Mouse (Mus musculus): ENCODE data around the gene Sptbn1. TPM values are rescaled to one million over a fixed set of nuclear protein-coding genes. Genes with fewer than 3 reads are reported as not detected.

Sptbn1 gene
- polyA plus RNA-seq, 1 experiment from 2014 or later, result 134 TPM

DNA sequence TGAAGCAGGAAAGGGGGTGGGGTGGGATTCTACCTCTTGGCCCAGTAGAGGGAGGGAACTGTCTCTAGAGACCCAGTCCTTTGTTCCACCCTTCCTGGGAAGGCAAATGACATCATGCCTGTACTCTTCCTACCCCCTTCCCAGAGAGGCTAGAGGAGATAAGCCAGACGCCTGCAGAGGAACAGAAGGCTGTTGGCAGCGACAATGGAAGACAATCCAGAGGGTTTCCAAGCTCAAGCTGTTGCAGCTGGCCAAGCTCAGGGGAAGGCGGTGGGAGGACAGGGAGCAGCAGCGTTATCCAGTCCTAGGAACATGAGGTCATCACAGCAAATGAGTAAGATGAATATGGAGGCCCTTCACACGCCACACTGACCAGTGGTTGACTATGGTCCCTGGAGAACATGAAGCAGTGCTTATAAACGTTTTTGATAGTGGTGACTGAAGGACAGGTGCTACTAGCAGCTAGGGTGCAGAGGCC lies 106.8 kb downstream of the Sptbn1 start:
- H3K4me1 ChIP-seq, result peaks cover 6% of the 10 kb centered on the region; the same call in 1 of the 2 replicates
- WGBS, result 26% methylated on average over 6 of the region's 6 CpGs
- H3K9me3 ChIP-seq, result no peaks in the 10 kb centered on the region
- no peak overlapping the region for H3K27ac ChIP-seq (replicated peaks)
- H3K36me3 ChIP-seq, result 0 out of 2 replicates have a peak, but pooled peaks cover 3% of the 10 kb centered on the region
- peak; percentile 62 for ATAC-seq (replicated peaks)
- H3K4me3 ChIP-seq, result no peak overlapping the region
- H3K4me2 ChIP-seq (replicated peaks), result no peak overlapping the region
- H3K9ac ChIP-seq (replicated peaks), result no peak overlapping the region
- no peaks in the 10 kb centered on the region for H3K27me3 ChIP-seq

DNA sequence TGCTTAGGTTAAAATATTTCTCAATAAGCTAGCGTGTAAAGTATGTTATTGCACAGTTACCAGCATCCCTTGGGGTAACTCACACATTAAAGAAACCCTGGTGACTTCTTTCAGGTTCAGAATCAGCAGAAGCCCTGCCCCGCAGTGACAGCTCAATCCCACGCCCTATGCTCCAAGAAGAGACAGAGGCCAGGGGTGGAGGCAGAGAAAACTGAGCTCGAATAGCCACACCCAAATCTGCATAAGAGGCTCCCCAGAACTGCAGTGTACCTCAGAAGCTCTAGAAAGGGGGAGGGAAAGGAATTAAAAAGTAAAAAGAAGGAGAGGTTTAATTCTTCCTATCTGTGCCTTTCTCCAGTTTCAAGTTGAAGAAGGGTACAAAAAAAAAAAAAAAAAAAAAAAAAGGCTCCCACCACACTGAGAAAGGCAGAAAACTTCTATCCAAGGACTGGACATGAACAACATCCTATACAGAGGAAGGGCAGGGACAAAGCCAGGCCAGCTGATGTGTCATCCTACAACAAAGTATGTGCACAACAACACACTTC lies 107.3 kb downstream of the Sptbn1 start:
- no peak overlapping the region for H3K9ac ChIP-seq (replicated peaks)
- WGBS, result 71% methylated on average over 4 of the region's 4 CpGs
- H3K4me3 ChIP-seq, result no peak overlapping the region
- no peak overlapping the region for H3K4me2 ChIP-seq (replicated peaks)
- H3K36me3 ChIP-seq, result 0 out of 2 replicates have a peak, but pooled peaks cover 5% of the 10 kb centered on the region
- H3K9me3 ChIP-seq, result no peaks in the 10 kb centered on the region
- no peak overlapping the region for H3K27ac ChIP-seq (replicated peaks)
- ATAC-seq (replicated peaks), result no peak; the same call in 1 of the 2 replicates
- H3K27me3 ChIP-seq, result no peaks in the 10 kb centered on the region
- H3K4me1 ChIP-seq, result peaks cover 6% of the 10 kb centered on the region; the same call in 1 of the 2 replicates

DNA sequence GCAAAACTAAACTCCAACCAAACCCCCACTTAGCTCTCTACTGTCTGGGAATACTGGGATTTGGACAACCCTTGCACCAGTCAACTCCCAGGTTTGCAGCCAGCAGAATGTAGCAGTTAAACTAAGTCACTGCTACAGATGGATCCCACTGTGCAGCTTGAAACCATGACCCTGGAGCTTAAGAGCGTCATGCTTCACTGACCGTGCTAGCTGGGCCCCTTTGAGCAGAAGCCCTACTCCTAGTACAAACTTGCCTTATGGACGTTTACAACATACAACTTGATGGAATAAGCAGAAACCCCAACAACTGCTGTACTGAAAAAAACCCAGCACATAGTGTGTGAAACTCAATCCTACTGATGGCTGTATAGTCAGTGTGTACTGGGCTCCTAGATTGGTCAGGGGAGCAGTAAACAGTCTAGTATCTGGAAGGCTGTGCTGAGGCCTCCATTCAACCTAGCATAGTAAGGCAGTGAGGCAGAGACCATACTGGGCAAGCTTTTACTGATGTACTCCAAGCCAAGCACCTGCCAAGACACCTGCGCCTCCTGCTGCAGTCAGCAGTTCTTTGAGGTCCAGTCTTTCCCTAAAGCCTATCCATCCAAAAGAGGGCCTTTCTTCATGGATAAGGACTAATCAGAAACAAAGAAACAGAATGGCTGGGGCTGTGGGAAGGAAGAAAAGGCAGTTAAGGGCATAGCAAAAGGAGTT lies 108.3 kb downstream of the Sptbn1 start:
- no peak for ATAC-seq (replicated peaks)
- H3K4me3 ChIP-seq, result no peak overlapping the region
- H3K4me2 ChIP-seq (replicated peaks), result no peak overlapping the region
- 0 out of 2 replicates have a peak, but pooled peaks cover 5% of the 10 kb centered on the region for H3K36me3 ChIP-seq
- H3K9ac ChIP-seq (replicated peaks), result no peak overlapping the region
- H3K4me1 ChIP-seq, result peaks cover 6% of the 10 kb centered on the region; the same call in 1 of the 2 replicates
- no peak overlapping the region for H3K27ac ChIP-seq (replicated peaks)
- WGBS, result 79% methylated on average over 4 of the region's 4 CpGs
- no peaks in the 10 kb centered on the region for H3K9me3 ChIP-seq
- H3K27me3 ChIP-seq, result no peaks in the 10 kb centered on the region

DNA sequence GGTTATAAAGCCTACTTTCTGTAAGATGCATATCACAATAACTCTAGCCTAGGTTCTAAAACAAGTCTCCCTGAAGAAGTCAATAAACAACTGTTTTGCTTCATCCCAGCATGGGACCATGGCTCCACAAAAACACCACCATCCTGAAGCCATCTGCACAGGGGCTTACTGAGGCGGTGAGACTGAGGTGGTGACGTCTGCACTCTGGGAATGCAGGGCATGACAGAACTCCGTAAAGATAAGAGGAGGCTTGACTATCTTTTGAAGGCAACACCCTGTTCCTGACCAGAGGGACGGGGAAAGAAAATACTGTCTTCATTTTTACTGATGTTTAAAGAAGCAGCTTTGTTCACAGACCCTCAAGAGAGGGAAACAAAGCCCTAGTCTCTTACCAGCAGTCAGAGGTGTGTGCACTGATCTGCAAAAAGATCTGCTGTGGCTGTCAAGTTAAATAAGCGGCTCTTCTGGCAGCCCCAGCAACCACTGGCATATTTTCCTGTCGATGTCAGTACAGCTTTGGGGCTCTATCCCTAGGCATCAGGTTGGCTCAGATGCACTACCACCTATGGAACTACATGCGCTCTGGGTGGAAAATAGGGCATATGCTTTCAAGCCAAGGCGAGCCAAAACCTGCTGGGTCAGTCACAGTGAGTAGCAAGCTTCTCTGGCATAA lies 109.8 kb downstream of the Sptbn1 start:
- Histone ChIP-seq H3K4me1 (peaks cover 6% of the 10 kb centered on the region; the same call in 1 of the 2 replicates), H3K36me3 (peaks cover 10% of the 10 kb centered on the region; the same call in 1 of the 2 replicates), H3K27ac (replicated peaks) (no peak overlapping the region), H3K4me3 (no peak overlapping the region), H3K27me3 (no peaks in the 10 kb centered on the region), H3K4me2 (replicated peaks) (no peak overlapping the region), H3K9me3 (no peaks in the 10 kb centered on the region), H3K9ac (replicated peaks) (no peak overlapping the region)
- ATAC-seq (replicated peaks), result no peak
- 65% methylated on average over 8 of the region's 8 CpGs for WGBS

DNA sequence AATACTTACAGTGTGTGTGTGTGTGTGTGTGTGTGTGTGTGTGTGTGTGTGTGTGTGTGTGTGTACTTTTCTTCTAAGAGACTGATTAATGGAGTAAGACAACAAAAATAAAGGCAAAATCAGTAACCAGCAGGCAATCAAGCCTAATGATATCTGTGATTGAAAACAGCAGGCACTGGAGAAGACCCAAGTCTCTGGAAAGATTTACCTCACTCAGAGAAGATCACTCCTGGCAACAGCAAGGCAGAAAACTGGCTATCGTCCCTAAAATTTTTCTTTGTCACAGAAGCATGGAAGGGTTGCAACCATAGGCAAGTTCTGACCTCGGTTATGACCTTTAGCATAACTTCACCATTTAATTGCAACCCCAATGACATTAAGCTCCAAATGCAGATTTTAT lies 112.1 kb downstream of the Sptbn1 start:
- Histone ChIP-seq H3K9me3 (no peaks in the 10 kb centered on the region), H3K9ac (replicated peaks) (no peak overlapping the region), H3K27me3 (no peaks in the 10 kb centered on the region), H3K27ac (replicated peaks) (no peak overlapping the region), H3K4me2 (replicated peaks) (no peak overlapping the region), H3K4me1 (no peaks in the 10 kb centered on the region; the same call in 1 of the 2 replicates), H3K4me3 (no peak overlapping the region), H3K36me3 (peaks cover 22% of the 10 kb centered on the region)
- WGBS, result 91% methylated on average over 2 of the region's 2 CpGs
- ATAC-seq (replicated peaks), result no peak

DNA sequence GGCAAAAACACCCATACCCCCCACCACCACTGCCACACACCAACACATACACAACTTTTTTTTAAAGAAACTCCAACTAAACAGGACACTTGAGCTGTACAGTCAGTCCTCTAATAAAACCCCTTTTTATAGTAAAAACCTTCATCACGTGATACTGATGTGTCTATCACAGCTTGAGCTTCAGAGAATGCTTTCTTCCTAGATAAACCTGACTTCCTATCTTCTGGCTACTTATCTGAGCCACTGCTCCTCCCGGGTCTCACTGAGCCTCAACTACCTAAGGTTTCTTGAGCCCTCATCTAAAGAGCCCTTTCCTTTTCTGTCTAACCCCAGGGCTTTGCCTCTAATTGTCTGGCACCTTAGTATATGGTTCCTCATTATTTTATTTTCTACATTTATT lies 113.0 kb downstream of the Sptbn1 start:
- no peak for ATAC-seq (replicated peaks)
- no peaks in the 10 kb centered on the region; the same call in 1 of the 2 replicates for H3K4me1 ChIP-seq
- H3K27ac ChIP-seq (replicated peaks), result no peak overlapping the region
- peaks cover 30% of the 10 kb centered on the region for H3K36me3 ChIP-seq
- H3K4me3 ChIP-seq, result no peak overlapping the region
- 95% methylated on average over 2 of the region's 2 CpGs for WGBS
- H3K4me2 ChIP-seq (replicated peaks), result no peak overlapping the region
- no peaks in the 10 kb centered on the region for H3K27me3 ChIP-seq
- no peaks in the 10 kb centered on the region for H3K9me3 ChIP-seq
- no peak overlapping the region for H3K9ac ChIP-seq (replicated peaks)

DNA sequence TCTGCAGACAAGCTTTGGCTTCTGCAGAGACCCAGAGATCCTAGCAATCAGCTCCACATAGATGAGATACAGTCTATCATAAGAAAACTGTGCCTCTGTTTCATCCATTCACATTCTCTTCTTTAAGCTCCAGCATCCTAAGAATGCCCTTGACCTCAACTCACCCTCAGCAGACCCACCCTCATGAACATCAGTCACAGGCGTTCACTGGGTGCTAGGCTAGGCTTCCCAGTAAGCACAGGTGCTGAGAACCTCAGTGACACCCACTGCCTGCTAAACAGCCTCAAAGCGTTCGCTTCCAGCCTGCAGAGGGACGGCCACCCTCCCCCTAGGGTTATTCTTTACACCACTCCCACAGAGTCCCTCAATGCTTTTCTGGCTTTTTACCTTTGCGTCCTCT lies 119.1 kb downstream of the Sptbn1 start:
- WGBS, result 87% methylated on average over 5 of the region's 5 CpGs

DNA sequence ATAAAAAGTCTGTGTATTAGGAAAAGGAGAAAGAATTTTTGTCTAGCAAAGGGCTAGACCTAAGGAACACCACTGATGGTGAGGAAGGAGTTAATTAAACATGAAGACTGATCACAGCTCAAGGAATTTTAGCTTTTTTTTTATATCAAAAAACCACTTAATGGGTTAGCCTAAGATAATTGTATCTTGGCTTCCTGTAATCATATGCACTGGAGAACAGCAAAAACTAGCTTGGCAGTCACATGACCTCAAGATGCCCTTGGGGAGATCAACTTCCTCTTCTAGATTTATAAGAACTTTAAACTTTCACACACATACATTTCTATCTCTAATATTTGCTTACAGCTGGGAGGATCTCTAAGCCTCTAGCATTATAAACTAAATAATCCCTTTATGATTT lies 119.6 kb downstream of the Sptbn1 start:
- Histone ChIP-seq H3K4me1 (no peaks in the 10 kb centered on the region), H3K9me3 (no peaks in the 10 kb centered on the region), H3K9ac (replicated peaks) (no peak overlapping the region), H3K4me3 (no peak overlapping the region), H3K27ac (replicated peaks) (no peak overlapping the region), H3K36me3 (peaks cover 59% of the 10 kb centered on the region), H3K27me3 (no peaks in the 10 kb centered on the region), H3K4me2 (replicated peaks) (no peak overlapping the region)
- ATAC-seq (replicated peaks), result no peak

More for the DNA sequence above, 119.1 kb downstream of the Sptbn1 start:
- Histone ChIP-seq H3K9ac (replicated peaks) (no peak overlapping the region), H3K27ac (replicated peaks) (no peak overlapping the region), H3K27me3 (no peaks in the 10 kb centered on the region), H3K9me3 (no peaks in the 10 kb centered on the region), H3K4me3 (no peak overlapping the region), H3K4me2 (replicated peaks) (no peak overlapping the region), H3K36me3 (peaks cover 57% of the 10 kb centered on the region), H3K4me1 (no peaks in the 10 kb centered on the region)
- ATAC-seq (replicated peaks), result no peak

DNA sequence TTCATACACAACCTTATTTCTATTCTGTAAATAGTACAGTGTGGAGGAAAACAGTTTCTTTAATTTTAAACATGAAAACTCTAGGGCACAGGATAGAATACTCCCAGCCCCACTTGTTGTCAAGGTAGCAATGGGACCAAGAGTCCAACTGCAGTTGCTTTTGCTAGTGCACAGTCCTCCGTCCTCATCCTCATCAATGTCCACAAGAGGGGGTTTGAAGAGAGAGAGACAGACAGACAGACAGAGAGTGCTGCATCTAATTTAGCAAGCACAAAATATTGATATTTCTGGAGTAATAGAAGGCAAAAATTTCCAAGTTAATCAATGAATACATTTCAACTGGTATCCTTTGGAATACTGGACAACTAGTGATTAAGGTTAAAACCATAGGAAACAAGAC lies 120.1 kb downstream of the Sptbn1 start:
- H3K36me3 ChIP-seq, result peaks cover 59% of the 10 kb centered on the region
- WGBS, result 85% methylated on average over 1 of the region's 1 CpGs

DNA sequence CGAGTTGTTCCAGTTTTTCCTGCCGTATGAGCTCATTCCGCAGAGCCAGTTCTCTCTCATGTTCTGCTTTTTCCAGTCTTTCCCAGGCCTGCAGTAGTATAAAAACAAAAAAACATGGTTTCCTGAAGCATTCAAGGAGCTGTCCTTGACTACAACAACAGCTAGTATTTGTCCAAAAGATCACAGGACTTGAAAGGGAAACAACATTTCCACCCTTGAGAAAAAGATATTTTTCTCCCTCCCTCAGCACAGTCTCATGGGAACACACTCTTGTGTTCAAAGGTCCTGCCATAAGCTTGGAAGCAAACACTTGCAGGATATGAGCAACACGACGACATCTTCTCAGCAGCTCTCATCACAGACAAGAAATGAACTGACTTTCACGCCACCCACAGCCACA lies 124.9 kb downstream of the Sptbn1 start:
- Histone ChIP-seq H3K4me1 (no peaks in the 10 kb centered on the region), H3K9me3 (no peaks in the 10 kb centered on the region), H3K4me2 (replicated peaks) (no peak overlapping the region), H3K27me3 (no peaks in the 10 kb centered on the region), H3K27ac (replicated peaks) (no peak overlapping the region), H3K36me3 (peaks cover 73% of the 10 kb centered on the region), H3K4me3 (no peak overlapping the region), H3K9ac (replicated peaks) (no peak overlapping the region)
- 91% methylated on average over 6 of the region's 6 CpGs for WGBS
- no peak for ATAC-seq (replicated peaks)

More for the DNA sequence above, 120.1 kb downstream of the Sptbn1 start:
- ATAC-seq (replicated peaks), result no peak
- Histone ChIP-seq H3K27ac (replicated peaks) (no peak overlapping the region), H3K9ac (replicated peaks) (no peak overlapping the region), H3K4me2 (replicated peaks) (no peak overlapping the region), H3K9me3 (no peaks in the 10 kb centered on the region), H3K4me3 (no peak overlapping the region), H3K4me1 (no peaks in the 10 kb centered on the region), H3K27me3 (no peaks in the 10 kb centered on the region)

DNA sequence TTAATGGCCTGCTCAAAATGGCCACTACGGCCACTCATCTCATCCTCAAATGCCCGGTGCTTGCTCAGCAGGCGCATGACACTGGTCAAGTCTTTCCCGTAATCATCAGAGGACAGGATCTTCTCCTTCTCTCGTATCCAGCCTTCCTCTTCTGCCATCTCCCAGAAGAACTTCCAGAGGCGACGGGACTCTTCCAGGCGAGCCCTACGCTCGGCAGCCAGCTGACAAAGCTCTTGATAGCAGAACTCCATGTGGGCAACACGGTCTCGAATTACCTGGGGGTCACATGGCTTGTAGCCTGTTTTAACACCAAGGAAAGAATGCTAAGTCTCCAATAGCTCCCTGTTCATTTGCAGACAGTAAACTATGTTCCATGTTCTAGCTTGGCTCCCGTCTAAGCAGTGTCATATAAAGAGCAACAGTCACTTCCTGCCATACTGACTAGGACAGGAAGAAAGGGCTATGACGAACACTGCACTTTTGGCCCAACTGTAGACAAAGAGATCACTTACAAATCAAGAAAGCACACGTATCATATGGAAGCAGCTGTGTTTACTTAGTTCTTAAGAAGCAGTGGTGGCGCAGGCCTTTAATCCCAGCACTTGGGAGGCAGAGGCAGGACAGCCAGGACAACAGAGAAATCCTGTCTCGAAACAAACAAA lies 128.7 kb downstream of the Sptbn1 start:
- Histone ChIP-seq H3K4me3 (no peak overlapping the region), H3K4me2 (replicated peaks) (no peak overlapping the region), H3K27ac (replicated peaks) (no peak overlapping the region), H3K4me1 (no peaks in the 10 kb centered on the region), H3K9me3 (no peaks in the 10 kb centered on the region), H3K27me3 (no peaks in the 10 kb centered on the region), H3K36me3 (peaks cover 86% of the 10 kb centered on the region), H3K9ac (replicated peaks) (no peak overlapping the region)
- no peak for ATAC-seq (replicated peaks)
- 91% methylated on average over 17 of the region's 17 CpGs for WGBS

DNA sequence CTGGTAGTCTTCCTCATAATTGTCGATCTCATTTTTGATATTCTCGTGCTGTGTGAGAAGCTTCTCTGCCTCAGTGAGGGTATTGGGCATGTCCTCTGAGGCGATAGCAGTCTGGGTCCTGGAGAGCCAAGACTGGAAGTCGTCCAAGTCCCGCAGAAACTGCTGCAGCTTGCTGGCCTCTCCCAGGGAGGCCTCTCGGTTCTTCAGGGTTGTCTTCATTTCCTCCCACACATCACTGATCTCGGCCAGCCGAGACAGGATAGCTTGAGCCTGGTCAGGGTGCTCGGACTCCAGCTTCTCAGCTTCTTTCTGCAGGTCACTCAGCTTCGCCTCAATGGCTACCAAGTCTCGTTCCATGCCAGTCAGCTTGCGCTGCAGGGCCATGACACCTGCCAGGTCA lies 130.9 kb downstream of the Sptbn1 start:
- H3K4me3 ChIP-seq, result no peak overlapping the region

More for the DNA sequence above, 130.9 kb downstream of the Sptbn1 start:
- Histone ChIP-seq H3K4me2 (replicated peaks) (no peak overlapping the region), H3K4me1 (no peaks in the 10 kb centered on the region), H3K27ac (replicated peaks) (no peak overlapping the region), H3K9me3 (no peaks in the 10 kb centered on the region), H3K27me3 (no peaks in the 10 kb centered on the region), H3K9ac (replicated peaks) (no peak overlapping the region), H3K36me3 (peaks cover 79% of the 10 kb centered on the region)
- 91% methylated on average over 12 of the region's 12 CpGs for WGBS
- ATAC-seq (replicated peaks), result no peak
